Mouse (Mus musculus) lung, embryonic 15.5 days (tissue): ENCODE data around the gene Bpifb4. TPM values are rescaled to one million over a fixed set of nuclear protein-coding genes. Genes with fewer than 3 reads are reported as not detected.

Source experiments
- ATAC-seq: fragments of 200-750 bp; cut with Nextera tagmentation; 2 replicates; pipeline ENCODE4 v1.8.0; 2017; ENCODE audit warnings: moderate number of reproducible peaks, borderline replicate concordance; ENCODE audit not compliant: low FRiP score, low TSS enrichment; ENCODE audit errors: extremely low read depth
- H3K27ac ChIP-seq: fragments of 300-500 bp; sonication (generic); 2 replicates; pipeline ENCODE4 v1.5.1; 2015; ENCODE audit warnings: moderate library complexity, mild to moderate bottlenecking, inconsistent platforms
- H3K27me3 ChIP-seq: fragments of 300-500 bp; sonication (generic); 2 replicates; pipeline ENCODE4 v1.6.1; 2015; ENCODE audit warnings: inconsistent platforms
- H3K36me3 ChIP-seq: fragments of 300-500 bp; sonication (generic); 2 replicates; pipeline ENCODE4 v1.6.1; 2015; ENCODE audit warnings: inconsistent platforms
- H3K4me1 ChIP-seq: fragments of 300-500 bp; sonication (generic); 2 replicates; pipeline ENCODE4 v1.6.1; 2015; ENCODE audit warnings: inconsistent platforms
- H3K4me2 ChIP-seq: fragments of 300-500 bp; sonication (generic); 2 replicates; pipeline ENCODE4 v1.6.1; 2015; ENCODE audit warnings: inconsistent platforms, mild to moderate bottlenecking, moderate library complexity
- H3K4me3 ChIP-seq: fragments of 300-500 bp; sonication (generic); 2 replicates; pipeline ENCODE4 v1.5.1; 2015; ENCODE audit warnings: mild to moderate bottlenecking, inconsistent platforms
- H3K9ac ChIP-seq: fragments of 300-500 bp; sonication (generic); 2 replicates; pipeline ENCODE4 v1.6.1; 2015; ENCODE audit warnings: inconsistent platforms
- H3K9me3 ChIP-seq: fragments of 300-500 bp; sonication (generic); 2 replicates; pipeline ENCODE4 v1.6.1; 2016; ENCODE audit warnings: inconsistent platforms
- WGBS: fragments of 180-500 bp; shearing (Covaris S2); methylation state at CpG from one replicate; pipeline ENCODE4 v1.1.7; 2015; 5-methylcytosine and 5-hydroxymethylcytosine counted together
- polyA plus RNA-seq: library from polyadenylated mRNA; unstranded; fragments of >200 nt; fragmentation: Nextera tagmentation; extraction: Ambion mirVana; gene quantifications from 2 replicates; pipeline ENCODE4 v1.2.1, GENCODE M21; 2015

The Bpifb4 gene
- polyA plus RNA-seq, 1 experiment from 2014 or later, result not detected

- Histone ChIP-seq H3K27me3 (no peaks in the 10 kb centered on the region), H3K4me3 (no peak overlapping the region), H3K27ac (no peak overlapping the region), H3K4me1 (no peaks in the 10 kb centered on the region), H3K36me3 (no peaks in the 10 kb centered on the region), H3K9me3 (no peaks in the 10 kb centered on the region), H3K9ac (no peak overlapping the region), H3K4me2 (no peak overlapping the region)
- ATAC-seq, result no peak
- WGBS, result 76% methylated on average over 8 of the region's 8 CpGs
Measured at GRCm38 (mm10) chr2:153944567-153944966, 6.6 kb downstream of the Bpifb4 start.

- H3K36me3 ChIP-seq, result no peaks in the 10 kb centered on the region
- H3K9ac ChIP-seq, result no peak overlapping the region
- ATAC-seq, result no peak
- no peaks in the 10 kb centered on the region for H3K27me3 ChIP-seq
- H3K4me3 ChIP-seq, result no peak overlapping the region
- no peaks in the 10 kb centered on the region for H3K9me3 ChIP-seq
- no peak overlapping the region for H3K27ac ChIP-seq
- no peaks in the 10 kb centered on the region for H3K4me1 ChIP-seq
- H3K4me2 ChIP-seq, result no peak overlapping the region
- 28% methylated on average over 6 of the region's 6 CpGs for WGBS
Measured at GRCm38 (mm10) chr2:153952897-153953296, 14.9 kb downstream of the Bpifb4 start.

GRCm38 (mm10) chr2:153953836-153954235 lies 15.8 kb downstream of the Bpifb4 start:
- Histone ChIP-seq H3K36me3 (no peaks in the 10 kb centered on the region), H3K4me3 (no peak overlapping the region), H3K4me1 (no peaks in the 10 kb centered on the region), H3K27me3 (no peaks in the 10 kb centered on the region), H3K27ac (no peak overlapping the region), H3K9me3 (no peaks in the 10 kb centered on the region), H3K4me2 (peak overlapping the region; percentile 32), H3K9ac (no peak overlapping the region)
- no peak for ATAC-seq
- 6% methylated on average over 6 of the region's 6 CpGs for whole genome bisulfite sequencing

GRCm38 (mm10) chr2:153962821-153963331 lies 24.9 kb downstream of the Bpifb4 start:
- H3K4me1 ChIP-seq, result no peaks in the 10 kb centered on the region

GRCm38 (mm10) chr2:153963334-153963733 lies 25.3 kb downstream of the Bpifb4 start:
- no peak overlapping the region for H3K27ac ChIP-seq

More at GRCm38 (mm10) chr2:153962821-153963331, 24.9 kb downstream of the Bpifb4 start:
- Histone ChIP-seq H3K9me3 (no peaks in the 10 kb centered on the region), H3K4me3 (no peak overlapping the region), H3K36me3 (no peaks in the 10 kb centered on the region), H3K4me2 (no peak overlapping the region), H3K27ac (no peak overlapping the region), H3K9ac (no peak overlapping the region), H3K27me3 (no peaks in the 10 kb centered on the region)
- ATAC-seq, result no peak
- 62% methylated on average over 4 of the region's 4 CpGs for WGBS

GRCm38 (mm10) chr2:153970221-153970620 lies 32.2 kb downstream of the Bpifb4 start:
- 75% methylated on average over 5 of the region's 5 CpGs for WGBS
- no peaks in the 10 kb centered on the region for H3K9me3 ChIP-seq
- no peaks in the 10 kb centered on the region for H3K4me1 ChIP-seq

More at GRCm38 (mm10) chr2:153963334-153963733, 25.3 kb downstream of the Bpifb4 start:
- no peaks in the 10 kb centered on the region for H3K36me3 ChIP-seq
- no peak overlapping the region for H3K9ac ChIP-seq
- H3K9me3 ChIP-seq, result no peaks in the 10 kb centered on the region
- no peak overlapping the region for H3K4me2 ChIP-seq
- 83% methylated on average over 1 of the region's 1 CpGs for WGBS
- no peaks in the 10 kb centered on the region for H3K27me3 ChIP-seq
- H3K4me1 ChIP-seq, result no peaks in the 10 kb centered on the region
- H3K4me3 ChIP-seq, result no peak overlapping the region
- ATAC-seq, result no peak

GRCm38 (mm10) chr2:153974582-153974981 lies 36.6 kb downstream of the Bpifb4 start, which contains the start of gene Bpifa6:
Gene Bpifa6, plus strand, starts transcription at chr2:153974945.
- Histone ChIP-seq H3K4me1 (no peaks in the 10 kb centered on the region), H3K9me3 (no peaks in the 10 kb centered on the region), H3K9ac (no peak within 1 kb of the TSS), H3K4me2 (no peak within 1 kb of the TSS), H3K27me3 (no peaks in the 10 kb centered on the region), H3K36me3 (no peaks in the 10 kb centered on the region), H3K27ac (no peak within 1 kb of the TSS), H3K4me3 (no peak within 1 kb of the TSS)
- WGBS, result 60% methylated on average over 5 of the region's 5 CpGs
- ATAC-seq, result no peak

More at GRCm38 (mm10) chr2:153970221-153970620, 32.2 kb downstream of the Bpifb4 start:
- no peaks in the 10 kb centered on the region for H3K27me3 ChIP-seq
- no peaks in the 10 kb centered on the region for H3K36me3 ChIP-seq
- H3K9ac ChIP-seq, result no peak overlapping the region
- ATAC-seq, result no peak
- no peak overlapping the region for H3K27ac ChIP-seq
- H3K4me2 ChIP-seq, result no peak overlapping the region
- no peak overlapping the region for H3K4me3 ChIP-seq

- WGBS, result 11% methylated on average over 7 of the region's 7 CpGs
- H3K9ac ChIP-seq, result no peak overlapping the region
- H3K4me2 ChIP-seq, result no peak overlapping the region
- H3K4me3 ChIP-seq, result no peak overlapping the region
- no peak for ATAC-seq
- no peaks in the 10 kb centered on the region; the same call in 1 of the 2 replicates for H3K4me1 ChIP-seq
- no peaks in the 10 kb centered on the region for H3K27me3 ChIP-seq
- no peak overlapping the region for H3K27ac ChIP-seq
- H3K9me3 ChIP-seq, result no peaks in the 10 kb centered on the region
- H3K36me3 ChIP-seq, result no peaks in the 10 kb centered on the region
Measured at GRCm38 (mm10) chr2:153995770-153996169, 57.8 kb downstream of the Bpifb4 start.

- Histone ChIP-seq H3K9me3 (no peaks in the 10 kb centered on the region), H3K9ac (no peak overlapping the region)
- ATAC-seq, result no peak
Measured at GRCm38 (mm10) chr2:154000501-154000900, 62.5 kb downstream of the Bpifb4 start.

GRCm38 (mm10) chr2:154001056-154001455 lies 63.0 kb downstream of the Bpifb4 start:
- Histone ChIP-seq H3K27ac (no peak overlapping the region), H3K9me3 (no peaks in the 10 kb centered on the region), H3K9ac (no peak overlapping the region), H3K27me3 (no peaks in the 10 kb centered on the region), H3K4me1 (no peaks in the 10 kb centered on the region; the same call in 1 of the 2 replicates), H3K36me3 (no peaks in the 10 kb centered on the region), H3K4me2 (no peak overlapping the region), H3K4me3 (no peak overlapping the region)
- no peak for ATAC-seq

More at GRCm38 (mm10) chr2:154000501-154000900, 62.5 kb downstream of the Bpifb4 start:
- no peaks in the 10 kb centered on the region for H3K27me3 ChIP-seq
- H3K4me3 ChIP-seq, result no peak overlapping the region
- H3K4me2 ChIP-seq, result no peak overlapping the region
- no peak overlapping the region for H3K27ac ChIP-seq
- 70% methylated on average over 3 of the region's 3 CpGs for WGBS
- H3K4me1 ChIP-seq, result no peaks in the 10 kb centered on the region; the same call in 1 of the 2 replicates
- H3K36me3 ChIP-seq, result no peaks in the 10 kb centered on the region

- H3K9ac ChIP-seq, result no peak overlapping the region
- no peaks in the 10 kb centered on the region for H3K9me3 ChIP-seq
- no peak overlapping the region for H3K4me2 ChIP-seq
- H3K36me3 ChIP-seq, result no peaks in the 10 kb centered on the region
- H3K27ac ChIP-seq, result no peak overlapping the region
- ATAC-seq, result no peak
- no peaks in the 10 kb centered on the region for H3K27me3 ChIP-seq
- H3K4me3 ChIP-seq, result no peak overlapping the region
- no peaks in the 10 kb centered on the region; the same call in 1 of the 2 replicates for H3K4me1 ChIP-seq
- 71% methylated on average over 1 of the region's 1 CpGs for WGBS
Measured at GRCm38 (mm10) chr2:154004456-154004855, 66.4 kb downstream of the Bpifb4 start.

- no peaks in the 10 kb centered on the region; the same call in 1 of the 2 replicates for H3K4me1 ChIP-seq
- no peak for ATAC-seq
- no peaks in the 10 kb centered on the region for H3K9me3 ChIP-seq
- no peak overlapping the region for H3K4me3 ChIP-seq
- no peaks in the 10 kb centered on the region for H3K36me3 ChIP-seq
- no peaks in the 10 kb centered on the region for H3K27me3 ChIP-seq
- 79% methylated on average over 1 of the region's 1 CpGs for WGBS
- no peak overlapping the region for H3K27ac ChIP-seq
- no peak overlapping the region for H3K9ac ChIP-seq
- H3K4me2 ChIP-seq, result no peak overlapping the region
Measured at GRCm38 (mm10) chr2:154005094-154005493, 67.1 kb downstream of the Bpifb4 start.
